Mouse (Mus musculus): ENCODE data around the gene Hmox2.
A peak's percentile ranks its signal among the peaks of the same experiment; 100 is the strongest.
"Not testable (repeated sequence)": the region's sequence is repeated elsewhere in the genome, so short reads cannot be mapped to it uniquely, and the experiment has no call there.

Gene Hmox2

DNA sequence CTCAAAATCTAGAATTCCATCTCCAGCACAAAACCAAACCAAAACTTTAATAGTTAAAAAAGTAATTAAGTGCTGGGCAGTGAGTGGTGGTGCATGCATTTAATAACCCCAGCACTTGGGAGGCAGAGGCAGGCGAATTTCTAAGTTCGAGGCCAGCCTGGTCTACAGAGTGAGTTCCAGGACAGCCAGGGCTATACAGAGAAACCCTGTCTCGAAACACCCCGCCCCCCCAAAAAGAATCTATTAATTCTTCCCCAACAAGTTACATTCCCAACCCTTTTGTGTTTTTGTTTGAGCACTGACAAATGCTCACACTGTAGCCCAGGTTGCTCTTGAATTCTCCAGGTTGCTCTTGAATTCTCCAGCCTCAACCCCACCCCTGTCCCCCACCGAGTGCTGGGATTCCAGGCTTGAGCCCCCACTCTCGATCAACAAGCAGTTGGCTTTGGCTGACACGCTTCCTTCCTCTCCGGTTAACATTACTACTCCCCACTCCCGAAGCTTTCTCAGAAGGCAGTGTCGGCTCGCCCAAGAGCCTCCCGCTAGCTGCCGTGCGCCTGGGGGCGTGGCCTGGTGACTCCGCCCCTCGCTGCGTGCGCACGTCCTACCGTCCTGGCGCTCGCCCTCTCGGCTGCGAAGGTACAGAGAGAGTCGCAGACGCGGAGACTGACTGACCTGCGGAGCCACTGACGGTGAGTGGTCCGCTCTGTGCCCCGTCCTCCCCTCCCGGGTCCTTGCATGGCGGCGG is at the start of gene Hmox2:
TSS of gene Hmox2 (plus strand) at position 582 of the 748 bp plus-strand sequence.
- DNase-seq (ENCODE audit: low spot score in 2 of 2), result peak; percentile 77 to 88

DNA sequence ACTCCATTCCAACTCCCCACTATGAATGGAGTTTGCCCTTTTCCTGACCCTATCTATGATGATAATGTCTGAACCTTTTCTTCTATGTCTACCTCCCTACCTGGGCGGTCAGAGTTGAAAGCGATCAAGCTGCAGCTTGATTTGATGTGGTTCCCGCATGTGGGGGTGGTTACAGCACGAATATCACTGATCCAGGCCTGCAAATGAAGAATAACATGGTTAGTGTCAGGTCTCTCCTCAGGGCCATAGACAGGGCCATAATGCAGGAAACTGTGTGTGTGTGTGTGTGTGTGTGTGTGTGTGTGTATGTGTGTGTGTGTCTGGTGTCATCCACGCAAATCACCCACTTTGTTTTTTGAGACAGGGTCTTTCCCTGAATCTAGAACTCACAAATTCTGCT is 49.3 kb upstream of the Hmox2 start:
- no peak for DNase-seq (ENCODE audit: low spot score in 2 of 2)

- DNase-seq (ENCODE audit: low spot score in 2 of 2), result no peak
Measured at GRCm38 (mm10) chr16:4678080-4678479, 48.1 kb upstream of the Hmox2 start.

DNA sequence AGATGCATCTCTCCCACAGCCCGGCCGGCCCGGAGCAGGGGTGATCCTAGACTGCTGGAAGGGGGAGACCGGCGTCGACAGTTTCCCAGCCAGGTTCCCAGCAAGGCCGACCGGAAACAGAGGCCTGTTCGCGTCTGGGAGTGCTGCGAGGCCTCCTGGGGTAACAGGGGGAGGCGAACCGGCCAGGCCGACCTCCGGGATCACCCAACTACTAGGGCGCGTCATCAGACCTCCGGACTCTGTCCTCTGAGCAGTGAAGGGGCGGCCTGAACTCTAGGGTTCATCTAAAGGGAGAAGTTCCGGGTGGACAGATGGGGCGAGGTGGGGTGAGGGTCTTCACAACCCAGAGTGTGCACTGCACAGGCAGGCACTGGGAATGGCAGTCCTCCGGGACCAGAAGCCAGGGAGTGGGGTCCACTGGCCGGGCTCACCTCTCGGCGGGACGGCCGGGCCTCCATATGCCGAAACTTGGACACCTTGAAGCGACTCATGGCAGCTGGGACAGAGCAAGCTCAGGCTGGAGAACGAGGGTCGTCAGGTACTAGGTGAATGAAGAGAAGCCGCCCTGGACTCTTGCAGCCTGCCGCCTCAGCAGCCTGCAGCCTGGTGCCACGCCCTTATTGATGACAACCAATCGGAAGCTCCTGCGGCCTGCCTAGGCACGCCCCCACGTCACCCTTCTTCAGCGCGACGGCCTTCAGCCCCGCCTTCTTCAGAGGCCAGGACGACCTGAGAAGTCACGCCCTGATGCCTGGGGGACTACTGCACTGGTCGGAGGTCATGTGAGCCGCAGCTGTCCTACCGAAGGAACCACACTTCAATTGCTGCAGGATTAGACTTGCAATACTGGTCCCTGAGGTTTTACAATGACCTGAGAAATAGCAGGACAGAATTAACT is 46.8 kb upstream of the Hmox2 start, which contains the start of gene Coro7:
TSS of gene Coro7 (minus strand) at position 657 of the 898 bp plus-strand sequence.
- DNase-seq (ENCODE audit: low spot score in 2 of 2), result peak; percentile 56 to 68

GRCm38 (mm10) chr16:4680922-4681455 is 45.2 kb upstream of the Hmox2 start:
- not testable (repeated sequence) for DNase-seq (ENCODE audit: low spot score in 2 of 2)

DNA sequence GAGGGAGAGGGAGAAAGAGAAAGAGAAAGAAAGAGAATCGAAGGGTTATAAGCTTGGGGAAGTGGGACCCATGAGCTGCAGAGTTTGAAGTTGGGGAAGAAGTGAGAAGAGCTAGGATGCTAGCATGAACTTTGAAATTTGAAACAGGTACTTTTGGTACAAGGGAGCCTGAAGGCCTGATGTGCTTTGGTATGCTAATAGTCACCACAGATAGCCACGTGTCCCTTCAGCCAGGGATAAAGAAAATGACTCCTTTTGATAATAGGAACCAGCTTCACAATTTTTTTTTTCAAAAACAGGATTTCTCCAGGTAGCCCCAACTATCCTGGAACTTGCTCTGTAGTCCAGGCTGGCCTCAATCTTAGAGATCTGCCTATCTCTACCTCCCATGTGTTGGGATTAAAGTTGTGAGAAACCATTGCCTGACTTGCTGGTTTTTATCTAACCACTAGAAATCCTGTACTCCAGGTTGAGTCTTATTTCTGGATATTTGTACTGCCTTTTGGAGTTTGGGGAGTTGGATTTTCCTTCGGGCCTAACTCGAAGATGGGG is 43.5 kb upstream of the Hmox2 start:
- no peak for DNase-seq (ENCODE audit: low spot score in 2 of 2)

DNA sequence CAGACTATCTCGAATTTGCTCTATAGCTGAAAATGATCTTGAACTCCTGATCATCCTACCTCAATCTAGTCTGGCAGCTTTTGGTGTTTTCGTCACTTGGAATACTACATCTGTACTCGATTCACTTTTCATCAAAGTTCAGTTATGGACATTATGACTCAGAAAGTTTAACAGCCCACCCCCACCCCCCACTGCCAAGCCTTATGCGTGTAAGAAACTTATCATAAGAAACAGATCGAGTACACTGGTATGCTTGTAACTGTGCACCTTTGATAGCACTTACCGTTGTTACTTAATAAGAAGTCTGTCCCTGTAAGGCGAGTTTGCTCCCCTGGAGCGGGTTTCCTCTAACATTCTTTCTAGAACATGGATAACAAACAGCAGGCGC is 43.0 kb upstream of the Hmox2 start:
- no peak for DNase-seq (ENCODE audit: low spot score in 2 of 2)

GRCm38 (mm10) chr16:4683581-4684456 is 42.3 kb upstream of the Hmox2 start:
- peak; percentile 95 for DNase-seq (ENCODE audit: low spot score in 2 of 2)

- DNase-seq (ENCODE audit: low spot score in 2 of 2), result no peak
Measured at GRCm38 (mm10) chr16:4684457-4684791, 41.7 kb upstream of the Hmox2 start.

DNA sequence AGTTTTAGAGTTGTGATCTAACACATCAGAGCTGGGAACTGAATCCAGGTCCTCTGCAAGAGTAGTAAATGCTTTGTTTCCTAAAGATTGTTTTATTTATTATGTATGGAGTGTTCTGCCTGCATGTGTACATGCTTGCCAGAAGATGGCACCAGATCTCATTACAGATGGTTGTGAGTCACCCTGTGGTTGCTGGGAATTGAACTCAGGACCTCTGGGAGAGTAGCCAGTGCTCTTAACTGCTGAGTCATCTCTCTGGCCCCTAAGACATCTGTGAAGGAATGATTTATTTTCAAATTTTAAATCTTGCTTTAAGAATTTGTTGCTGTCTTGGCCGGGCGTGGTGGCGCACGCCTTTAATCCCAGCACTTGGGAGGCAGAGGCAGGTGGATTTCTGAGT is 36.8 kb upstream of the Hmox2 start:
- not testable (repeated sequence) for DNase-seq (ENCODE audit: low spot score in 2 of 2)

DNA sequence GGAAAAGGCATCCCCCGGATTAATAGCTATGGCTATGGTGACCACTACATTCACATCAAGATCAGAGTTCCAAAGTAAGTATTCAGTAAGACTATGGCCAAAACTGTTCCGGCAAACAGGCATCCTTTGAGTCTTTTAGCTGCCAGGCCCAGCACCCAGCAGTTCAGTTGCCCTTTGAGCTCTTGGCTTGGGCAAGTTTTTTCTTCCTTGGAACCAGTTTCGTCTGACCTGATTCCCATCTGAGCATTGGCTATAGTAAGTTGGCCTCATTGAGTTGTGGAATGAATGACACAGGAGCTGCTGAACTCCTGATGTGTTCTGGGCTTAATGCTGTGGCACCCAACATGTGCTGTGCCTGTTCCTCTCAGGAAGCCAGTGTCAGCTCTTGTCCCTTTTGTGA is 24.9 kb upstream of the Hmox2 start:
- DNase-seq (ENCODE audit: low spot score in 2 of 2), result no peak

- DNase-seq (ENCODE audit: low spot score in 2 of 2), result no peak
Measured at GRCm38 (mm10) chr16:4702646-4703045, 23.5 kb upstream of the Hmox2 start.

DNA sequence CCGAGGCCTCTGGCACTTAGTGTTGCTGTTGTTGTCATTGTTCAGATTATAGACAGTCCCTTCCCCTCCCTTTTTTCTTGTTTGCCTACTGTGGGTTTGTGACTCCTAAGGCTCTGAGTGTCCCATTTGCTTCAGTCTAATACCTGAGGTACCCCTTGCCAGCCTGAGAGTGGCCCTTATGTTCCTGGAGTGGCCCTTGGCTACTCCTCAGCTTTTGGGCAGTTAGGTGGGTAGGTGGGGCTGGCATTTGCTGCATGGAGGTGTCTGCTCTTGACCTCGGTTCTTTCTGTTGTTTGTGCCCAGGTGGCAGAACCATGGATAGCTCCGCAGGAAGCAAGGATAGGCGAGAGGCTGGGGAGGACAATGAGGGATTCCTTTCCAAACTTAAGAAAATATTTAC is 20.6 kb upstream of the Hmox2 start:
- DNase-seq (ENCODE audit: low spot score in 2 of 2), result no peak

- no peak for DNase-seq (ENCODE audit: low spot score in 2 of 2)
Measured at GRCm38 (mm10) chr16:4711173-4711572, 15.0 kb upstream of the Hmox2 start.

GRCm38 (mm10) chr16:4713861-4714710 is 12.1 kb upstream of the Hmox2 start:
- no peak for DNase-seq (ENCODE audit: low spot score in 2 of 2)

DNA sequence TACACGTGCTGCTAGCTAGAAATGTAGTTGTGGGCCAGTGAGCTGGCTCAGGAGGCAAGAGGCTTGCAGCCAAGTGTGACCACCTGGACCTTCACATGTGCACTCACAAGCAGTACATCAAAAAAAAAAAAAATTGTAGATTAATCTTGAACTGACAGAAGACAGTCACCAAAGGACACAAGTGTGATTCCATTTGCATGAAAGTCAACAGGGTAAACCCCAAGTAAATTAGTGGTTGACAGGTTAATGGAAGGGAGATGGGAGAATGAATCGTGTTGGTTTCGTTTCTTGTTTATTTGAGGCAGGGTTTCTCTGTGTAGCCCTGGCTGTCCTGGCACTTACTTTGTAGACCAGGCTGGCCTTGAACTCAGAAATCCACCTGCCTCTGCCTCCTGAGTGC is 8.3 kb upstream of the Hmox2 start:
- DNase-seq (ENCODE audit: low spot score in 2 of 2), result no peak

DNA sequence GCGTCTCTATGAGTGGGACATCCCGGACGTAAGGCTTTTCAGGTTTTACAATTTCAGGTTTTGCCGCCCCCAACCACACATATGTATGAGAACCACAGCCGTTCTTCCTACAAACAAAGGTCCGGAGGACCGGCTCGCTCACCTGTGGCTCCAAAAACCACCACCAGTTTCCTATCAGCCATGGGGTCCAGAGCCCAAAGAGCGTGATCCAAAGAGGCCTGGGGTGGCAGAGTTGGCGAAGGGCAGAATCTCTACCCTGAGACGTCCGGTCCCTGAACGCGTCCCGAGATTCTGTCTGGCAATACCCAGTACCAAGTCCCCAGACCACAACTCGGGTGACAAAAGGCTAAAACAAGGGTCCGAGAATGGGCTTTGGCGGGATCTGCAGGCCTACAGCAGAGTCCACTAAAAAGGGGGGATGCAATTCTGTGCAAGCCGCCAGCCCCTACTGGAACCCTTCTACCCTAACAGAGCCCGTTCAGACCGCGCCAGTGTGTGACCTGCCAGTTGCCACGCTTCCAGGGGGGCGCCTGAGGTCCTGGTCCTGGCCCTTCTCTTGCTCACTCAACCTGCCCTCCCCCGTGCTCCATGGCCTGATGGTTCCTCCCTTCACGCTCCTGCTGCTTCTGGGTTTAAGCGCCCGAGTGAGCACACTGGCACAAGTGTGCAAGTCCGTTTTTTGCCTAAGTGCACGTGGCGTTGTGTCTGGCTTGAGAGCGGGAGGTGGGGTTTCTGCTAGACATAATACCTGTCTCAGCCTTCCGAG is 7.2 kb upstream of the Hmox2 start, which contains the start of gene Nmral1:
TSS of gene Nmral1 (minus strand) at position 604 of the 766 bp plus-strand sequence.
- DNase-seq (ENCODE audit: low spot score in 2 of 2), result peak; percentile 25 to 32

DNA sequence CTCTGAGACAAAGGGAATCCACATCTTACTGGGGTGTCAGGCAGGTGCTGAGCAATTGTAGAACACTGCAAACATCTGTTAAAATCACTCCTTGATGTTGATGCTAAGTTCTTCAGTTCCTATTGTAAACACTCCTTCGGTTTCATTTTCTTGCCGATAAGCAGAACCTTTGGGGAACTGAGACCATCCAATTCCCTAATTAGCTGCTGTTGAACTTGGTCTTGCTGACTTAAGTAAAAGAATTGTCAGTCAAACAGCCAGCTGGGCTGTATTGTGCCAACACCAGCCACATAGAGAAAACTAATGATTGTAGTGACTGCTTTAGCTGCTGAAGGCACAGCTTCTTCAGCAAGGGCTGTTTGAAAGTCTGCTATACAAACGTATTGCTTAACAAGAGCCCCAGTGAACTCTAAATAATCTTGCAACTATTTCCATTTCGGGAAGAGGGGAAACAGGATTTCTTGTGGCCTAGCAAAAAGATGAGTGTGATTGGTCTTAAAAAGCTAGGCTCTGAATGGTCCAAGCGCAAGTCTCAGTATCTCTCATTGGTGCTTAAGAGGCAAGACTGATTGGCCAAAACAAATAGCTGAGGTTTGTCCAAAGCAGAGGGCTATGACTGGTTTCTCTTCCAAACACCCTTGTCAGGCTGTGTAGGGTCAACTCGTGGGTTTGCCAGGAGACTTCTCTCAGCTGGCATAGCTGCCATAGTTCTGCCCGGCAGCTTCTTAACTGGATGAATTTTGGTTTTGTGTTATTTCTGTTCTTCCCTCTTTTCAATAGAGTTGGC is 3.8 kb upstream of the Hmox2 start:
- no peak for DNase-seq (ENCODE audit: low spot score in 2 of 2)

DNA sequence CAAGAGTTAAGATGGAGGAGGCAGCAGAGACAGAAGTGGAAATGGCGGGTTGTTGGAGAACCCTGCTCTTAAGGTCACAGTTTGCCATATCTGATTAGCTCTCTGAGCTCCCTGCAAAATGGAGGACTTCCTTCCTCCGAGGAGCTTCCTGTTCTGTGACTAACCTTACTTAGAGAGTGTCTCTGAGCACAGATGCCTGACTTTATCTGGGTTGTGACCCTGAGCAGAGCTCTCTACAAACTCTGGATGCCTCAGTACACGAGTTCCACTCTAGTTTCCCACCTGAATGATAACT is 3.3 kb upstream of the Hmox2 start:
- no peak for DNase-seq (ENCODE audit: low spot score in 2 of 2)

Data from frontal cortex, postnatal 25 days (tissue).